Mouse (Mus musculus) c-Kit-negative CD71-positive TER-119-positive erythroid progenitor cells, embryonic 14.5 days (primary cell): ENCODE data around the gene Kbtbd12.

ENCODE experiments used
- DNase-seq: peaks from one replicate; pipeline ENCODE4 v3.0.0-alpha.2; 2013; ENCODE audit warnings: low read depth, low spot score

Kbtbd12 gene

DNA sequence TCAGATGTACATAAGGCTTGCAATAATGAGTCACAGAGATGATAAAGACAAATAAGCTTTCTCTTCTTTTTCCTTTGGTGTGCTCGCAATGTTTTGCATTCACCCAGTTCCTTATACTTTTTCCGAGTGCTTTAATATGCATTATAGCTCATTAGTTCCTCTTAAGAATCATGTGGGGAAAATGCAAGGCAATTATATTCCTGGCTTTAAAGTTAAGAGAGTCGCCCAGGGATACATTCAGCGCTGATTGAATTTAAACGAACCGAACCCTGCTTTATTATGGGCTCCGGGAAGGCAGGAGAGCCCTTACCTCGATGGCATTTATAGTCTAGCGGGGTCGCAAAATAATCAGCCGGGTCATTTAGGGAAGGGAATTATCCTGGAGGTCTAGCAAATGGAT is 10.8 kb downstream of the Kbtbd12 start:
- DNase-seq, result no peak

- DNase-seq, result no peak
Measured at GRCm38 (mm10) chr6:88626462-88626861, 11.3 kb downstream of the Kbtbd12 start.

DNA sequence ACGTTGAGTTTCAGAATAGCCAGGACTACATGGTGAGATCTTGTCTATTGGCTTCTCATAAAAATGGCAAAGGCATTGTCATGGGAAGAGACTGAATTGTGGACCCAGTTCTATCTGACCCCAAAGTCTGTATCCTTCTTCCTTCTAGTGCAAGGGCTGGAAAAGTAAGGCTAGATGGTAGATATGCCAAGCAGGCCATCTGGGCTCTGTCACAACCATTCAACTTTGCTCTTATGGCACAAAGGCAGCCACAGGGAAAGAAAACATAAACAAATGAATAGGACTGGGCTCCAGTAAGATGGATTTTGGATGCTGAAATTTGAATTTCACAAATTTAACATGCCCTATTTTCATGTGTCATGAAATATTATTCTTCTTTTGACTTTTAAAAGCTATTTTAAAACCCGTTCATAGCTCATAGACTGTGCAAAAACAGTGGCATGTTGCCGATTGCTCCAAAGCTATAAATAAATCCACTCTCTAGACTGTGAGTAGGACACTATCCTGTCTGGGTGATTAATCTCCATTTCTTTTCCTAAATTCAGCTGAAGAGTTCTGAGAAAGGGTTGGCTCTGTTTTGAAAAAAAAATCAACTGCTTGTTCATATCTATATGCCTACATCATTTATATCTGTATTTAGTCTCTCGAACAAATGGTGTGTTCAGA is 15.8 kb downstream of the Kbtbd12 start:
- no peak for DNase-seq

- no peak for DNase-seq
Measured at GRCm38 (mm10) chr6:88619542-88619941, 18.2 kb downstream of the Kbtbd12 start.

- DNase-seq, result no peak
Measured at GRCm38 (mm10) chr6:88615352-88615751, 22.4 kb downstream of the Kbtbd12 start.

DNA sequence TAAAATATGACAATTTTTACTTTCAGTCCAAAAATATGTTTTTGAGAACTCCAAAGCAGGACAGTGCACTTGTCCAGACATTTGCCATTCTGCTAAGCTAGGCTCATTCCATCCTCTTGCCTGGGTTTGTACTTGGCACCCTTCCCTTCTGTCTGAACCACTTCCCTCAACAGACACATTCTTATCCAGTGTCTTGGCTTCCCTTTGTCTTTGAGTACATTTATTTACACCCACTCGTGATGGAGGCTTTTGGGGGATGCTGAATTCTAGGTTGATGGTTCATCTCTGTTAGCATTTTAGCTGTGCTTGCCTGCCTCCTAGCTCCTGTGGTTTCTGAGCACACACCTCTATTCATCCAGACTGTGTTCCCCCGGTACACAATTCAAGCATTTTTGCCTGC is 31.3 kb downstream of the Kbtbd12 start:
- no peak for DNase-seq

DNA sequence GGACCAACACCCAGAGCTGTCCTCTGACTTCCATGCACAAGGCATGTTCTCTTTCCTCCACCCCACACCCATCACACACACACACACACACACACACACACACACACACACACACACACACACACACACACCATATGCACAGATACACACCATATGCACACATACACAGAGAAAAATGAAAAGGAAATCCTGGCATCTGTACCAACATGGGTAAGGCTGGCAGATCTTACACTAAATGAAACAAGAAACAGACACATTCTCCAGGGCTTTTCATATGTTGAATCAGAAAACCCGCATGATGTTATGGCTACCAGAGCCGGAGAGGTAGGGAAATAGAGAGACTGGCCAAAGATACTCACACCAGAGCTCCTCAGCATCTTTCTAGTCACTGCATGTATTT is 32.0 kb downstream of the Kbtbd12 start:
- DNase-seq, result no peak

DNA sequence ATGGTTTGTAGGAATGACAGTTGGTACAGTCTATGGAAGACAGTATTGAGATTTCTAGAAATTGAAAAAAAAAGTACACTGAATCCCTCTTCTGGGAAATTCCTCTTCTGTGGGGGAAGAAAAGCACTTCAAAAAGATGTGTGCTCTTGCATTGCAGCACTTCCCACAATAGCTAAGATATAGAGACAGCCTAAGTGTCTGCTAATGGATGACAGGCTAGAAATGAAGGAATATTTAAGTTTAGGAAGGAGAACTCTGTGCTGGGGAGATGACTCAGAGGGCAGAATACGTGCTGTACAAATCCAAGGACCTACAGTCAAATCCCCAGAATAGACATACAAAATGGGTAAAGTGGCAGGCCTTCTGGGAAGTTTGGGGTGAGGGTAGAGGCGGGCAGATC is 32.5 kb downstream of the Kbtbd12 start:
- no peak for DNase-seq

DNA sequence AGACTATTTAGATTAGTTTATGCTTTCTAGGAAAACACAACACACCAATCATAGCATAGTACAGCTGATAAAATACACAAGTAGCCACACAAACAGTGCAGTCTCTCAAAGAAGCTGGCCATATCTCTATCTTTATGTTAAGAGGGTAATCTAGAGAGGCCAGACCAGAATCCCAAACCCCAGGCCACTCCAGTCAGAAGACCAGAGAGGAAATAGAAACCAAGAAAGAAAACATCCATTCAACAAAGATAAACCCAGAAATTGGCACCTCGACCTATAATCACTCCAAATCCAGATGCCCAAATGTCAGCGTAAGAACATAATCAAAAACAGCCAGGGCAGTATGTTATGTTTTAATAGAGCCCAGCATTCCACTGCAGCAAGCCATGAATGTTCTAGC is 41.6 kb downstream of the Kbtbd12 start:
- no peak for DNase-seq

GRCm38 (mm10) chr6:88592367-88592766 is 45.4 kb downstream of the Kbtbd12 start:
- no peak for DNase-seq

GRCm38 (mm10) chr6:88590231-88590630 is 47.5 kb downstream of the Kbtbd12 start:
- DNase-seq, result no peak

GRCm38 (mm10) chr6:88589517-88589916 is 48.2 kb downstream of the Kbtbd12 start:
- no peak for DNase-seq

- no peak for DNase-seq
Measured at GRCm38 (mm10) chr6:88588581-88589256, 49.0 kb downstream of the Kbtbd12 start.

GRCm38 (mm10) chr6:88587091-88587490 is 50.7 kb downstream of the Kbtbd12 start:
- no peak for DNase-seq

DNA sequence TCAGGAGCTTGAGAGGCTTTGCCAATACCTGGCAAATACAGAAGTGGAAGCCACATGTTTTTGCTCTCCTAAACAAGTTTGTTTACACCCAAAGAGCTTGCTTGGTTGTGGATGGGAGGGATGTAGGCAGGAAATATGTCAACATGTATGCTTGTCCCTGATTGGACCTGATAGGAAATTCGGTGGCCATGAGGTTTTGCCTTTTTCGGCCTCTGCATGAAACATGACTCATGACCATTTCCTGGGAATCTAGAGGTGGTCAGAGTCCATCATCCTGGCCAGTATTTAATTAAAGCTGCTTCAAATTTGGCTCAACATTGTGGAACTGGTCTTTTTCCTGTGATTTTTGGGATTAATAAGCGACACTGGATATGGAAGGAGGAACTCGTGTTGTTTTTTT is 53.8 kb downstream of the Kbtbd12 start:
- no peak for DNase-seq

DNA sequence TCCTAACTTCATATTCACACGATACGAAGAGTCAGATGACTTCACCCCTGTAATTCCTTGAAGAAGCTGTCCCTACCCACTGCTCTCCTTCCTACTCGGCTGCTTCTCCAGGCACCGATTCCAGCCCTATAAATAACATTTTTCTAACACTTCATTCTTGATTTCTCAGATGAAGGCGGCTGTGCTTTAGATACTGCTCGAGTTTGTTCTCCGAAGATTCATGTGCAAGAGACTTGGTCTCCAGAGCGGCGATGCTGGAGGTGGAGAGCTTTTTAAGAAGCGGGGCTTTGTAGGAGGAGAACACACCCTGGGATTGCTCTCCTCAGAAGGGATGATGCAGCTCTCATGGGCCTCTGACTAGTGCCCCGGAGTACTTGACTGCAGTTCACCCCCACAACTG is 61.3 kb downstream of the Kbtbd12 start:
- DNase-seq, result no peak

- no peak for DNase-seq
Measured at GRCm38 (mm10) chr6:88566676-88567075, 71.1 kb downstream of the Kbtbd12 start.

GRCm38 (mm10) chr6:88565033-88565432 is 72.7 kb downstream of the Kbtbd12 start:
- DNase-seq, result no peak

DNA sequence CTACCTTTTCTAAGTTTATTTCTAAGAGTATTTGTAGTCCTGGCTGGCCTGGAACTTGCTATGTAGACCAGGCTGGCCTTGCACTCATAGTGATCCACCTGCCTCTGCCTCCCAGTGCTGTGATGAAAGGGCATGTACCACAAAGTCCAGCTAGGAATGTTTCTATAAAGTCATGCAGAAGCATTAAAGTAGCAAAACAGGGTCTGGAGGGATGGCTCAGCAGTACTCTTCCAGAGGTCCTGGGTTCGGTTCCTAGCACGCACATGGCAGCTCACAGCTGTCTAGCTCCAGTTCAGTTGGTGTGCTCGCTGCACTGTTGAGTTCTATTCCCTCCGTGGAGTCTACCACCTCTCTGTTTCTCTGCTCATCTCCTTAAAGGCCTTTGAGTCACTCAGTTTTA is 77.6 kb downstream of the Kbtbd12 start:
- DNase-seq, result no peak

DNA sequence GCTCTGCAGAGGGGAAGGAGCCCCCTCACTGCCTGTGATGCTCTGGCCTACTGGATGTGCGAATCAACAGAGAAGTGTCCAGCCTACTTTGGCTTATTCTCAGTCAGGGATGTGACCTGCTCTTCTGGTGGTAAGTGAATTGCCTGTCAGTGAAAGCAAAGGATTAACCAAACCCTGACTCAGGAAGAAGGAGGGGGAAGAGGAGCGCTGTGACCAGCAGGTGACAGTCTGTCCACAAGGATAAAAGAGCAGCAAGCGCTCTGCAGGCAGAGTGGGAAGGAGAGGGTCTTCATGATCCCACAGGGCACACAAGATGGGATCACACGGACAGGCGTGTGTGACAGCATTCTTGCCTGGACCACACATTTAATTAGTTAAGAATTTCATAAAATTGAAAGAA is 78.1 kb downstream of the Kbtbd12 start:
- DNase-seq, result no peak

GRCm38 (mm10) chr6:88558076-88558475 is 79.7 kb downstream of the Kbtbd12 start:
- DNase-seq, result no peak

DNA sequence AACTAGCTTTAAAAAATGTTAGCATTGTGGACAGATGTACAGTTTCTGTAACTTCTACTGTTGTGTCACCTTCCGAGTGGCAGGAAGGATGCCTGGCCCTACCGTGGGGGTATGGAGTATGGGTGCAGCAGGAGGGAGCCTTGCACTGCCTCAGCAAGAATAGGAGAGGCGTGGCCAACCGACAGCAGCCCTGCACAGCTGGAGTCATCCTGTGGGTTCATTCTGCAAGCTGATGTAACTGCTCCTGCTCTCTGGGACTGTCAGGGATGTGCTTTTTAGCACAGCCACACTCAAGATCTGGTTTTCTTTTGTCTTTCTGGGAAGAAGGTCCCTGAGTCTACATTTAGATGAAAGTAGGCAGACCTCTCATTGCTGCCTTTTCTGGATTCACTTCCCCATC is 80.2 kb downstream of the Kbtbd12 start:
- no peak for DNase-seq

DNA sequence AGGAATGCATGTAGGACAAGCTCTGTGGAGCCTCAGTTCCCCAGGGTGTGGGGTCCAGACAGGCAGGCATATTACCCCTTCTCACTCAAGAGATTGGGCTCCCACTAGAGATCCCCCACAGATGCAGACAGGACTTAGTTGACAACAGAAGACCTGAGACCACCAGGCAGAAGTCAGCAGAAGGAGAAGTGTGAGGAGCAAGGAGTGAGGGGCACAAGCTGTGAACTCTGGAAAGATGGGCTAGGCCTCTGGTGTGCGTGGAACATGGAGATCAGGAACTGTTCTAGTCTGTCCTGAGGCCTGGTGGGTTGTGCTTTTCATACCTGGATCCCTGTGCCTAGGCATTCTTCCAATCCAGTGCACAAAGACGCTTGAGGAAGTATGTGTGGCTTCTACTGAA is 87.8 kb downstream of the Kbtbd12 start:
- no peak for DNase-seq
